Mouse (Mus musculus) retina, postnatal 1 day (tissue): ENCODE measurements around the gene Axin2.
A peak's percentile ranks its signal among the peaks of the same experiment; 100 is the strongest.

Experiments used
- DNase-seq: peaks from one replicate; pipeline ENCODE4 v3.0.0-alpha.2; 2012

Gene Axin2

DNA sequence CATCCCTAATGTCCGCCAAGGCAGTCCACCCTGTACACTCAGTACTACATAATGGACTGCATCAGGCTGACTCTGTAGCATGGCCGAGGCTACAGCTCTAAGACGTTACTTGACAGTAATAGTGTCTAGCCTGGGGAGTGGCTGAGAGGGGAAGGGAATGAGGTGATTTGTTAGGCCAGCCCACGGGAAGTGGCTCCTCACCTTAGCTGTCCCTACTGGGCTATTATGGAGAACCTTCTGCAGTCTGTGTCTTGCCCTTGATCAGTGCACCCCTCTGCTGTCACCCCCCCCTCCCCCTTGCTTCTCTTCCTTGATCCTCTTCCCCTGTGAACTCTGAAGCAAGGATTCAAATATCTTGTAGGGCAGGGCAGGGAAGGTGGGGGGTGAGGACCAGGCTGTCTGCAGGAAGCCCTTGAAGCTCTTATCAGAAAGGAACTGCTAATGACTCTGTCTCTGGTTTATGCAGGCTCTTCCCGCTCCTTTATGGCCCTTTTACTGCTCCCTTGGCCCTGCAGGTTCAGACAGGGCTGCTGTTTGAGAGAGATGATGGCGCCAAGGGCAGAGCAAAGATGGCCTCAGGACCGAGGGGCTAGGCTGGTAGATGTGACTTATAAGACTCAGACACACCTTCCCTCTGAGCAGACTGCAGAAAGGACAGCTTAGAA, 13.4 kb upstream of the Axin2 start:
- DNase-seq = no peak

DNA sequence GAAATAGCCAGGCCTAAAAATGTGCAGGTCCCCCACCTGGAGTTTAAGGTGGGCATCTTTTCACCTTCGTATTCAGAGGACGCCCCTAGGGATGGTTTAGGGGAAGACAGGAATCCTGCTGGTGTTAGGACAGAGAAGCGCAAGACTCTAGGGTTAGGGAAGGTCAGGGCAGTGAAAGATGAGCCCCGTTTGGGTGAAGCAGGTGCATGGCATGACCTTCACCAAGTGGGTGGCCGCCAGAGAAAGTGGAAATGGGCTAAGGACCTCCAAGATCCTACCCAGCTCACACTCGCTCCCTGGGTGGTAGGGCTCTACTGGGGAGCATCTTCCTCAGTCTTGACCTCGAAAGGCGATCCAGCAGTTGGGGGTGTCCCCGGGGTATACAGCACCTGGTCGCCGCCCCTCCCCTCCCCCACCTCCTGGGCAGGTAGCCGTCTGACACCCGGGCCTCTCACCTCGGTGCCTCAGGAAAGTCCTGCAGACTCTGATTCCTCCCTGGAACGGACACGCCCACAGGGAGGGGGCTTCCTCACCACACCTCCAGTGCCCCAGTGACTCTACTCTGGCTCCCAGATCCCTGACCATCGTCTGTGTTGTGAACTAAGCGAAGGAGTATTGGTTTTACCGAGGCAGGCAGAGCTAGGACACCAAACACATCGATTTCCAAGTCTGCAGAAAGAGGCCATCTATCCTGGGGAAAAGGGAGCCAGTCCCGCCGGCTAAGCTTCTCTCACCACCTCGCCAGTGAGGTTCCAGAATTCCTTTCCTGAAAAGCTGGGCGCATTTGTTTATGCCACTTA, 10.6 kb upstream of the Axin2 start:
- DNase-seq = no peak

DNA sequence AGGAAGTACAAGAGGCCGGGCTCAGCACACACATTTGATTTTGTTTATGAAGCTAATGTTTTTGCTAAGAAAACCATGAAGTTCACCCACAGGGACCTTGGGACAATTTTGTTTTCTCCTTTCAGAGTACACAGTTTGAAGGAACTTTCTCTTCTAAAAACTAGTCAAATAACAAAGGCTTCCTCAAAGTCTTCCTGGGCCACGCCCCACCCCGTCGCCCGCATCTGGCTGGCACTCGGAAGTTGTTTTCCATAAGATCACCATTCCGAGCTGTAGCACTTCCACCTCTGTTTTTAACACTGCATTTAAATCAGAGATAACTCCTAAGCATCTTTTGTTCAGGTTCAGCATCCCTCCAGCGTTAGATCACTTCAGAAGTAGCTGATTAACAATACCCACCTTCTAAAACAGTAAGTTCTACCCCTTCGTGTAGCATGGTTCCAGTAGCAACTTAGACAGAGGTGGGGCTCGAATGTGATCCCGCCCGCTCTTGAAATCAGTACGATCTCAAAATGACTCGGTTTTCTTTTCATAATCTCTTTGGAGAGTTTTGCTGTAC, 9.7 kb upstream of the Axin2 start:
- DNase-seq = no peak

DNA sequence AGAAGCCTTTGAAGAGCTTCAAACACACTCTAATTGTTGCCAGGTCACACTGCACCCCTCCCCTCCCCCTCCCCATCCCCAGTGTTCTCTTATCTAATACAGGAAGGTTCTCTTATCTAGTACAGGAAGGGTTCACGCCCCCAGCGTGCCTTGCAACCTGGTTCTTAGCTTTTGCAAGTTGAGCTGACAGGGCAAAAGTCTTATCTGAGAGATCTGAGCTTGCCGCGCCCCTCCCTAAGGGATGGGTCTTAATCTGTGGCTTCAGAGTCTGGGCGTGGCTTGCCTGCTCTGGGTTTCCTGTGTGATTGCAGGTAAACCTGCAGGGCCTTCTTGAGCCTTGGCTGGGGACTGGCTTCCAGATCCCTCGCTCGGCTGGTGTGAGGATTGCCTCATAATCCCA, 9.2 kb upstream of the Axin2 start:
- no peak for DNase-seq

DNA sequence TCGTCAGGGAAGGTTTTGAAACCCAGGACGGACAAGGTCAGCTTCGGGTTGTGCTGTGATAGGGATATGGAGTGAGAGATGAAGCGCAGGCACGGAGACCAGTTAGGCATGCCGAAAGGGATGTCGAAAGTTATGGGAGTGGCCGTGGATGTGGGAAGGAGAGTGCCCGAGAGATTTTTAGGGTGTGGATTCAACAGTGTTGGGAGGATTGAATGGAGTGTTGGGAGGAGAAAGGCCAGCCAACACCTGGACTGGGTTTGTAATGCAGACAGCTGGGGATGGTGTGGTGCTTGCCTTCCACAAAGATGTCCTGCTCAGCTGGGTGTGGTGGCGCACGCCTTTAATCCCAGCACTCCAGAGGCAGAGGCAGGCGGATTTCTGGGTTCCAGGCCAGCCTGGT, 8.0 kb upstream of the Axin2 start:
- no peak for DNase-seq

DNA sequence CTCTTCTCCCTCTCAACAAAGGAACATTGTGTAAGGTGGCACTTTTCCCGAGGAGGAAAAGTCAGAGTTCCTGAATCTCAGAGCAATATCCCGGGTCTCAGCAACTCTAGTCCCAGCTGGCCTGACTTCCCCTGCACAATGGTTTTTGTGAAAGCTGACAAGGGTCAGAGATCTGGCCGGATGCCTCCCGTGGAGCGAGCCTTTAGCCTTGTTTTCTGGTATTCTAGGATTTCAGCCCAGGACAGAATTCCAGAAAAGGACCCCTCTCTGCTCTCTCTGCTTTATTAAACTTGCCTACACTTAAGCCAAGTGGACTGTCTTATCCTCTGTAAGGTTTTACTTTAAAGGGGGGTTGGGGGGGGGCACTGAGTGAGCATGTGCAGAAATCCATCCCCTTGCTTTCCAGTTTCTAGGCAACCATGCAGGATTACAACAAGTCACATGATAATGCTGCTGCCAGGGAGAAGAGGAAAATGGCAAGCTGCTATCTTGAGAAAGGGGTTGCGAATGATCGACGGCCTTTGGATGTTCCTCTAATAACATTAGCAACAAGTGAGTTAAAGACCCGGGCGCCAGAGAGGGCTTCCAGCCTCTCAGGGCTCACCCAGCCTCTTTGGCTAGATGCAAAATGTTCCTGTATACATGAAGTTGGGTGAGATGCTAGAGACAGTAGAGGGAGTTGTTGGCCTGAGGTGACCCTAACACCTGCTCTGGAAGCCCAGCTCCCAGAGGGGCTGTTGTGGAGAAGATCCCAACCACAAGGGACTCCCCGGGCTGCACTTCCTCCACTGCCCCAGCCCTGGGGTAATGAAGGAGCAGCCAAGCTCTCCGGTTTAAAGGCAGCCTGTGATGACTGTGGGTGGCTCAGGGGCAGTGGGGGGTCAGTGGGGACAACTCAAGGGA, 2.5 kb upstream of the Axin2 start:
- peak; percentile 74 for DNase-seq

DNA sequence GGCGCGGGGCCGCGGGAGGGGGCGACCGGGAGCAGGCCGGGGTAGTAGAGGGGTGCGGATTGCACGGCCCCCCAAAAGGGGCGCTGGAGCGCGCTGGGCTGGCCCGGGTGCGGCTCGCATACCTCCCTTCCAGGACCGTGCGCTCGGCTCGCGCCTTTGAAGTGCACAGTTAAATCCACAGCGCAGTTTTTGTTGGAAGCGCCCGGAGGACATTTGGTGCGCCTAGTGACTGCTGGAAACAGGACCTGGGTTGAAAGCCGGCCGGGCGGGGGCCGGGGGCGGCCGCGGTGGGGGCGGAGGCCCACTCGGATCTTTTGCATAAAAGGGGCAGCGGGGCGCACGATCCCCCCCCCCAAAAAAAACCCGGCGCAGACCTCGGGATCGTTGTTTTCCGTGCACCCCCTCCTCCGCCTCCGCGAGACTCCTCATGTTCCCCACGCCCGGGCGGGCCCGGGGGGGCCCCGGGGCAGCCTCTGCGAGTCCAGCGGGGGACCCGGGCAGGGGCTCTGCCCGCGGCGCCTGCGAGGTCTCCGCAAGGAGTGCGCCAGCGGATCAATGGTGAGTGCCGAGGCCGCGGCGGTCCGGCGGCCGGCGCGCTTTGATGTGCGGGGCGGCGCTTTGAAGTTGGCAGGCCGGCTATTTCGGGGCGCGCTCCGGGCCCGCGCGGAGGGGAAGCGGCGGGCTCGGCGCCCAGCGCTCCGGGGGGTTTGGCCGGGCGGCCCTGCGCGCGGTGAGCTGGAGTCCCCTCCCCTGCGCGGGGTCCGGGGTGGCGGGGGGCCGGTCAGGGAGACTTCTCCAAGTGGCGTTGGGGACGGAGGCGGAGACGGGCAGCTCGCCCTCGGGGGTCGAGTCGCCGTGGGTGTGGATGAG, 722 bp downstream of the Axin2 start:
- DNase-seq = peak; percentile 94

DNA sequence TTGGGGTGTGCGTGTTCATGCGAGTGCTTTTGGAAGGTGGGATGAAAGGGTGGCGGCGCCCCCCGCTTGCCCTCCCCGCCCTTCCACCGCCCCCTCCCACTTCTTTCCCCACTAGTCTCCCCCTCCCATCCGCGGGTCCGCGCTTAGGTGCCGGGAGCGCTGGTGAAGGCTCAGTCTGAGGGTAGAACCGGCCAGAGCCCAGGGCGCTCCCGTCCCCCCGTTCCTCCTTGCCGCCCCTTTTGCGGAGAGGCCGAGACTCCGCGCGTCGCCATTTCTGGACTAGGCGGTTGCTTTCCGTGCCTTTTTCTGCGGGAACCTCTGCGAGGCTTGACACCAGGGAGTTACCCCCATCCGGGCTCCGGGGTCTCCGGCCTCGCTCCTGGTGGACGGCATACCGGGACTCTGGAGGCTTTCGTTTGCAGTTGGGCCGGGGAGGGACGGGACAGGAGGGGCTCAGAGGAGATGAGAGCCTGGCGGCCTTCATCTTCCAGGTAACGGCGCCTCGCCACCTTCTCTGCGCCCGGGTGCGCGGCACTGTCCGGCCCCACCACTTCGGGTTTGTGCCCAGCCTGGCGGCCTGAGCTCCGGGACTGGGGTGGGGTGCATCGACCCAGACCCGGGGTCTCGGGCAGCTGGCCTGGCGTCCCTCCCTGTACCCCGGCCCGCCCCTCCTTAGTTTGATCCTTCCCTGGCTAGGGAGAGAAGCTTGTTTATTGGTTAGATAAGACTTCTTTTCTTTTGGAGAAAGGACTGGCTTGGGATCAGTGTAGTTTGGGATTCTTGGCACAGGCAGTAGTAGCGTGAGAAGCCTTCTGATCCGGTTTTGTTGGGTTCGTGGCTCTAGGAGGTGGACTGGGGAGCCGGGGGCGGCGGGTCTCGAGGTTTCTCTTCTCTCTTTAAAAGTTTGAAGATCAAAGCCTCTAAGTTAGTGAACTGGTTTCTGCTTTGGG, 1.6 kb downstream of the Axin2 start:
- DNase-seq = peak; percentile 66

DNA sequence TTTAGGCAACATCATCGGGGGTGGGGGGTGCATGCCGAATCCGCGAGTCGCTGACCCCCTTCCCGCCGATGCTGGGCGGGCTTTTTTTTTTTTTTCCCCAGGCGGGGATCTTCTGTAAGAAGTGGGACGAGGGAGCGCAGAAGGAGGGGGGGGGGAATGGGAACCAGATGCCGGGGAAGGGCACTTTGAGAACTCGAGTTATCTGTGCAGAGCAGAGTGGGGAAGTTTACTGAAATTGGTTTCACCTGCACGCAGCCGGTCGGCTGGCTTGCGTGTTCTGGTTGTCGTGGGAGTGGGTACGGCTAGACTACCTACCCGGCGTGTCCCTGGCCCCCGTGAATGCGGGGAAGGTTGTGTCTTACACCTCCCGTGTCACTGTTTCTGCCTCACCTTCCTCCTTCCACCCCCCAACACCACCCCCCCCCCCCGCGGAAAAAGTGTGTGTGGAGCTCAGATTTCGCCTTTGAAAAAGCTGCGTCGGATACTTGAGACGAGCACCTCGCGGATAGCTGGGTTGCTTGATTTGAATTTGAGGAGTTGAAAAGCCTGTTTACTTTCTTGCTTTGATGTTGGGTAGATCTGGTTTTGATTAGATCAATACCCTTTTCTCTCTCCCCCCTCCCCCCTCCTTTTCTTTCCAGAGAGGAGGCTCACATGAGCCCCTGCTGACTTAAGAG, 2.5 kb downstream of the Axin2 start:
- DNase-seq = no peak

DNA sequence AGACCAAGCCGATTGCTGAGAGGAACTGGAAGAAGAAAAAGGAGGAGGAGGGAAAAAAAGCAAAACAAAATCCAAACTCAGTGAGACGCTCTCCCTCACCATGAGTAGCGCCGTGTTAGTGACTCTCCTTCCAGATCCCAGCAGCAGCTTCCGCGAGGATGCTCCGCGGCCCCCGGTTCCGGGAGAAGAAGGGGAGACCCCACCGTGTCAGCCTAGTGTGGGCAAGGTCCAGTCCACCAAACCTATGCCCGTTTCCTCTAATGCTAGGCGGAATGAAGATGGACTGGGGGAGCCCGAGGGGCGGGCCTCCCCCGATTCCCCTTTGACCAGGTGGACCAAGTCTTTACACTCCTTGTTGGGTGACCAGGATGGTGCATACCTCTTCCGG, 3.0 kb downstream of the Axin2 start:
- DNase-seq = no peak

DNA sequence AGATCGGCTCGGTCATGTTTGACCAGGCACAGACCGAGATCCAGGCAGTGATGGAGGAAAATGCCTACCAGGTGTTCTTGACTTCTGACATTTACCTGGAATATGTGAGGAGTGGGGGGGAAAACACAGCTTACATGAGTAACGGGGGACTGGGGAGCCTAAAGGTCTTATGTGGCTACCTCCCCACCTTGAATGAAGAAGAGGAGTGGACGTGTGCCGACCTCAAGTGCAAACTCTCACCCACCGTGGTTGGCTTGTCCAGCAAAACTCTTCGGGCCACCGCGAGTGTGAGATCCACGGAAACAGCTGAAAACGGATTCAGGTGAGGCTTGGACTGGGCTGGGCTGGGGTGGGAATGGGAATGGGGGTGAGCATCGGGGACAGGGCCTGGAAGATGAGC, 3.6 kb downstream of the Axin2 start:
- DNase-seq = no peak

DNA sequence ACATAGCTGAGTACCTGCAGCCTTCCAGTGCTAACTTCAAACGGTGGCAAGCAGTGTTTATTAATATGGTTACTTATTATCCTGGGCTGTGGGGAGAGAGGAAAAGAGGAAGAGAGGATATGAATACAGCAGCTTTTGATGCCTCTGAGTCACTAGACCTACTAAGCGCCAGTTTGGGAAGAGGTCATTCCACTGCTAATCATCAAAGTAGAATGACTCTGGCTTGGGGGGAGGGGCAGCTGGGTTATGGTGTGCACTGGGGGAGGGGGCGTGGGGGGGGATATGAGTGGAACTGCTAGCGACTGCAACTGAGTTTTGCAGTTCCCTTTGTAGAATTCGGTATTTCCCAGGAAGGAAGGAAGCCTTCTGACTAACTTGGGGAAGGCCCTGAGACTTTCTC, 4.2 kb downstream of the Axin2 start:
- DNase-seq = no peak

DNA sequence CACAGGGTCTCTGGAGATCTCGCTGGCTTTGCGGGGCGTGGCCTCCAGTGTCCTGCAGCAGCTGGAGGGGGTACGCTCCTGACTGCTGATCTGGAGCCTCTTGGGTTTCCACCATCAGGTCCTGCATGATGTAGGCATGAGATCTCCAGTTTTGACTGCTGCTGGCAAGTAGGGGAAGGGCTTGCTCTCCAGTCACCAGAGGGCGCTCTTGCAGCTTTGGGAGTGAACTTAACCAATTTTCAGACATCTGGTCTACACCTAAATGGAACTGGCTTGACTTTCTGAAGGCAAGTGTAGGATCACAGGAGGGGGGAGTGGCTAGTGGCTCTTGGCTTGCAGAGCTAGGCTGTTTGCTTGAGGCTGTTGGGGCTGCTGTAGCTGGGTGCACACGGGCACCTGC, 5.1 kb downstream of the Axin2 start:
- peak; percentile 90 for DNase-seq

DNA sequence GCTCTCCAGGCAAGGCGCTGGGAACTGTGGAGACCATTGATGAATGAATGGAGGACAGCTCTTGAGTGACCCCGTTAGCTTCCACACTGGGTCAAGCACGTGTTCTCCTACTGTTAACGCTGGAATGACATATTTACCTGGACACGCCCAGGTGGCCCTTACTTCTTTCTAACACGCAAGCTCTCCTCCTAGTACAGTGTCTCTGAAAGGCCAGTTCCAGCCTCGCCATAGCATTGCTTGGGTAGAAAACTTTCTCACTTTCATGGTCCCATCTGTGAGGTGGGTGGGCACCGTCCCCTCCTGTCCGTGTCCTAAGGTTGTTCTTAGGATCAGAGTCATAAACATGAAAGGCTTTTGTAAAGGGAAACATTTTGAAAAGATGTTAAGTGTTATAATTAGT, 5.7 kb downstream of the Axin2 start:
- no peak for DNase-seq

DNA sequence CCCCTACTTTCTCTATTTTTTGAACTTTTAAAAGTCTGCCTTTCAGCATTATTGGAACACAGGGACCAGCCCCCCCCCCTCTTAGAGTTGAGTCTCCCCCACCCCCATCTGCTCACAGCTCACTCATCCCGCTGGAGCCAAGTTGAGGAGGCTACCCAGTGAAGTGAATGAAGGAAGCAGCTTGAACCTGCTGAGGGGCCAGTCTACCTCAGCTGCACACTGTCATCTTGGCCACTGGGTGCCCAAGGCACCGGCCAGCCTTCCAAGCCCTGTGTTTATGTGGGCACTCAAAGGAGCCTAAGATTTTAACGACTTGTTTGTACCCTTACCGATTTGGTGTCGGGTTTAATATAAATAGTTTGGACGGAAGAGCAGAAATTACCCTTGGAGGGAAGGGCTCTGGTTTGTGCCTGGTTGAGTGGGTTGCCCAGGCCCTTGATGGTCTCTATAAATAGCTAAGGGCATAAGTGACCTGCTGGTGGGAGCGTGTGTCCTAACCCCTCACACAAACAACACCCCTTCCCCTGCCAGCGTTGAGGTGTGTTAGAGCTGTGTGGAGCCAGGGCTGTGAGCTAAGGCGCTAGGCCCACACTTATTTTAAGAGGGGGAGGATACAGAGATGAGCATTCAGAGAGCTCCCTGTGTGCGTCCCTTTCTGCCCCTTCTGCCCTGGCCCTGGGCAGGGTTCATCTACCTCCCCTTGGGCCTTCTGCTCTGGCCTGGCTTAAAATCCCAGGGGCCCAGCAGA, 6.4 kb downstream of the Axin2 start:
- DNase-seq = no peak

DNA sequence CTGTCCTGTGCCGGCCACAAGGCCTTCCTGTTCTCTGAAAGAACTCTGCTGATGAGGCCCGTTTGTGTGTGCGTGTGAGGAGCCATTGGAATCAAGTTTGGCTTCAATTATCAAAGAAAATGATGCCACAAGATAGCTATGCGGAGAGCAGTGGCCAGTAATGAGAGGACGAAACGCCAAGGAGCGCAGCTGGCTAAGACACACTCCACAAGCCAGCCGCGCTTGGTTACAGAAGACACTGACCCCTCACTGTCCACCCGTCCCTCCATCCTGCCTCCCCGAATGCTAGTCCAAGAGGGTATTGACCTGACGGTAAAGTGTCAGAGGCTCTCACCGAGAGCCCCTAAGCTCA, 6.9 kb downstream of the Axin2 start:
- no peak for DNase-seq

DNA sequence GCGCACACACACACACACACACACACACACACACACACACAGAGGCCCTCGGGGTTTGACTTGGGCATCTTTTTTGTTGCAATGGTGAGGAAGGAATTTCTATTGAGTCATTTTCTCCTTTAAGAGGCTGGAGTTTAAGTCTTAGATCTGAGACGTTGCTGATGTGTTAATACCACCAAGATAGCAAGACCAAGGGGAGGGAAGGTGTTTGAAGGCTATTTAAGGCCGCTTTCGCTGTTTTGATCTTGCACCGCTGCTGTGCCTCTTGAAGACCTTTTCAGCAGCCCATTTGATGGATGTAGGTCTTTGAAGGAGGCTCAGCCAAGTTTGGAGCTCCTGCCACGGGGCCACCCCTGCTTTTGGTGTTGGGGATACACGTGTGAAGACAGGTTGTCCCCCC, 7.9 kb downstream of the Axin2 start:
- DNase-seq = no peak

DNA sequence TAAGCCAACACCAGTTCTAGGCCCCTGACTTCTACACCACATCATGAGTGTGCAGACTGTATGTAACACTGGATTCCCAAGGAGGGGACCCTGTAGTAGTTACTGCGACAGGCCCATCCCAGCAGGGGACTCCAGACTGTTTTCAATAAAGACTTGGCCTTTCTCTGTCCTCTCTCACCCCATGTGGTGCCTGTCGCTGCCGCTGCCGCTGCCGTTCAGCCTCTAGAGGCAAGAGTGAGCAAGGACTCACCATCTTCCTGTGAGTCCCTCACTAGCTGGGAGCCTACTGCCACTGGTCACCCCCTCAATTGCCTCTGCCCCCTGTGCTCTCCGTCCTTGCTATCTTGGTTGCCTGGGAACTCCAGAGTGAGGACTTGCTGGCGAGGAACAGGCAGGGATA, 8.6 kb downstream of the Axin2 start:
- peak; percentile 59 for DNase-seq

DNA sequence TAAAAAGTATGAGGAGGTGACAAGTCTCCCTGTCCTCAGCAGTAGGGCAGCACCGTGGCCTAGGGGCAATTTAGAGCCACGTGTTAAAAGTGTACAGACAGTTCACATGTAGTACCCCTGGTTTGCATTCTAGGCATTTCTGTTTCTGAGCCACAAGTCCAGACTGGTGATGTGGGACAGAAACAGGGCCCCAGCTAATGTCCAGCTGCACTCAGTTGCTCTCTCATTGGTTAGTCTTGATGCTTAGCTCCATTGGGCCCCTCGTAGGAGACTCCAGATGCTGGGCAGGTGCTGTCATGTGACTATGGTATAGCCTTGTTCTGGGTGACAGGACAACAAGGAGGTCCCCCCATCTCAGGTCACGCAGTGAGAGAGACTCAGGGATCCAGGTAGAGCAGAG, 9.0 kb downstream of the Axin2 start:
- no peak for DNase-seq

DNA sequence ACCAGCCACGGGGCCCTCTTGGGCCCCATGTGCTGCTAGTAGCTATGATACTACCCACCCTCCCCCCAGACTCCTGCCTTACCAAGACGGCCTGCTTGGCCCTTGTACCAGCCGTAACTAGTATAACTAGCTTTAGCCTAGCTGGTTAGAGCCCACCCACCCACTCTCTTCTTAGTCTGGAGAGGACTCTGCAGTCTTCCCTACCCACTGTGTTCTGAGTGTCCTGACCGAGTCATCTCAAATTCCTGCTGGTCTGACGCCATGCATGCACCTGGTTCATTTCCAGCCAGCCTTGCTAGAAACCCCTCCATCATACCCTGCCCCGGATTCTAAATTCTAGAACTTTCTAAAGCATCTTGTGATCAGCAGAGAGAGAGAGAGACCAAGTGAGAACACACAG, 9.6 kb downstream of the Axin2 start:
- DNase-seq = no peak
